Mouse (Mus musculus): ENCODE measurements at regions not wholly inside any gene's neighbourhood (a gene's known extent, or its start where the extent isn't known, plus 50 kb on each side); places are given as distances from the start of the nearest gene placed in this dataset.

GRCm38 (mm10) chrX:19165891-19166644 lies 315.1 kb downstream of the Tex13c3 start:
- H3K4me3 ChIP-seq (ENCODE audit: low read depth, low read length) = peak overlapping the region; percentile 22

GRCm38 (mm10) chrX:19164151-19164550 lies 317.0 kb downstream of the Tex13c3 start:
- H3K27ac ChIP-seq (ENCODE audit: low read depth) = no peak overlapping the region
- no peak overlapping the region for H3K4me2 ChIP-seq (ENCODE audit: low read length)
- no peak overlapping the region for H3K9ac ChIP-seq (ENCODE audit: low read length)
- H3K4me1 ChIP-seq (replicated peaks; ENCODE audit: control insufficient read depth, insufficient read depth, low read length) = no peaks in the 10 kb centered on the region
- no peaks in the 10 kb centered on the region for H3K27me3 ChIP-seq (replicated peaks; ENCODE audit: control insufficient read depth, insufficient read depth, low read length)
- 81% methylated on average over 5 of the region's 5 CpGs for WGBS
- no peak for DNase-seq (ENCODE audit: low spot score)
- H3K36me3 ChIP-seq (ENCODE audit: control insufficient read depth, insufficient read depth, low read length) = no peaks in the 10 kb centered on the region
- no peaks in the 10 kb centered on the region for H3K9me3 ChIP-seq (ENCODE audit: control insufficient read depth, low read length)
- H3K4me3 ChIP-seq (ENCODE audit: low read depth, low read length) = no peak overlapping the region
- ATAC-seq (replicated peaks; ENCODE audit: low FRiP score, low TSS enrichment, low read depth) = no peak

More at GRCm38 (mm10) chrX:19165891-19166644, 315.1 kb downstream of the Tex13c3 start:
- no peak for DNase-seq (ENCODE audit: low spot score)
- H3K9me3 ChIP-seq (ENCODE audit: control insufficient read depth, low read length) = no peaks in the 10 kb centered on the region
- ATAC-seq (replicated peaks; ENCODE audit: low FRiP score, low TSS enrichment, low read depth) = no peak
- H3K4me2 ChIP-seq (ENCODE audit: low read length) = peak overlapping the region; percentile 42
- H3K4me1 ChIP-seq (replicated peaks; ENCODE audit: control insufficient read depth, insufficient read depth, low read length) = no peaks in the 10 kb centered on the region
- H3K9ac ChIP-seq (ENCODE audit: low read length) = no peak overlapping the region
- no peaks in the 10 kb centered on the region for H3K36me3 ChIP-seq (ENCODE audit: control insufficient read depth, insufficient read depth, low read length)
- H3K27ac ChIP-seq (ENCODE audit: low read depth) = no peak overlapping the region
- WGBS = 78% methylated on average over 5 of the region's 5 CpGs
- no peaks in the 10 kb centered on the region for H3K27me3 ChIP-seq (replicated peaks; ENCODE audit: control insufficient read depth, insufficient read depth, low read length)

GRCm38 (mm10) chrX:19162958-19163357 lies 318.2 kb downstream of the Tex13c3 start:
- no peak overlapping the region for H3K4me3 ChIP-seq (ENCODE audit: low read depth, low read length)
- no peak overlapping the region for H3K9ac ChIP-seq (ENCODE audit: low read length)
- no peaks in the 10 kb centered on the region for H3K27me3 ChIP-seq (replicated peaks; ENCODE audit: control insufficient read depth, insufficient read depth, low read length)
- ATAC-seq (replicated peaks; ENCODE audit: low FRiP score, low TSS enrichment, low read depth) (no peak), DNase-seq (ENCODE audit: low spot score) (no peak)
- no peak overlapping the region for H3K4me2 ChIP-seq (ENCODE audit: low read length)
- H3K36me3 ChIP-seq (ENCODE audit: control insufficient read depth, insufficient read depth, low read length) = no peaks in the 10 kb centered on the region
- WGBS = 63% methylated on average over 1 of the region's 1 CpGs
- no peak overlapping the region for H3K27ac ChIP-seq (ENCODE audit: low read depth)
- H3K4me1 ChIP-seq (replicated peaks; ENCODE audit: control insufficient read depth, insufficient read depth, low read length) = no peaks in the 10 kb centered on the region
- H3K9me3 ChIP-seq (ENCODE audit: control insufficient read depth, low read length) = no peaks in the 10 kb centered on the region

- DNase-seq (ENCODE audit: low spot score) = no peak
These were observed 318.8 kb downstream of the Tex13c3 start for GRCm38 (mm10) chrX:19162351-19162750.

GRCm38 (mm10) chrX:19160275-19160930 lies 320.7 kb downstream of the Tex13c3 start:
- no peaks in the 10 kb centered on the region for H3K9me3 ChIP-seq (ENCODE audit: control insufficient read depth, low read length)
- no peak for DNase-seq (ENCODE audit: low spot score)
- H3K9ac ChIP-seq (ENCODE audit: low read length) = no peak overlapping the region
- H3K36me3 ChIP-seq (ENCODE audit: control insufficient read depth, insufficient read depth, low read length) = no peaks in the 10 kb centered on the region
- no peaks in the 10 kb centered on the region for H3K4me1 ChIP-seq (replicated peaks; ENCODE audit: control insufficient read depth, insufficient read depth, low read length)
- 85% methylated on average over 3 of the region's 3 CpGs for WGBS
- H3K27me3 ChIP-seq (replicated peaks; ENCODE audit: control insufficient read depth, insufficient read depth, low read length) = no peaks in the 10 kb centered on the region
- no peak overlapping the region for H3K4me3 ChIP-seq (ENCODE audit: low read depth, low read length)
- H3K27ac ChIP-seq (ENCODE audit: low read depth) = no peak overlapping the region
- no peak for ATAC-seq (replicated peaks; ENCODE audit: low FRiP score, low TSS enrichment, low read depth)
- no peak overlapping the region for H3K4me2 ChIP-seq (ENCODE audit: low read length)

More at GRCm38 (mm10) chrX:19162351-19162750, 318.8 kb downstream of the Tex13c3 start:
- Histone ChIP-seq H3K9ac (ENCODE audit: low read length) (no peak overlapping the region), H3K4me1 (replicated peaks; ENCODE audit: control insufficient read depth, insufficient read depth, low read length) (no peaks in the 10 kb centered on the region), H3K27me3 (replicated peaks; ENCODE audit: control insufficient read depth, insufficient read depth, low read length) (no peaks in the 10 kb centered on the region), H3K9me3 (ENCODE audit: control insufficient read depth, low read length) (no peaks in the 10 kb centered on the region), H3K36me3 (ENCODE audit: control insufficient read depth, insufficient read depth, low read length) (no peaks in the 10 kb centered on the region), H3K4me3 (ENCODE audit: low read depth, low read length) (no peak overlapping the region), H3K4me2 (ENCODE audit: low read length) (no peak overlapping the region), H3K27ac (ENCODE audit: low read depth) (no peak overlapping the region)
- ATAC-seq (replicated peaks; ENCODE audit: low FRiP score, low TSS enrichment, low read depth) = no peak

- no peak for DNase-seq (ENCODE audit: low spot score)
- H3K27me3 ChIP-seq (replicated peaks; ENCODE audit: control insufficient read depth, insufficient read depth, low read length) = no peaks in the 10 kb centered on the region
- H3K4me2 ChIP-seq (ENCODE audit: low read length) = no peak overlapping the region
- H3K27ac ChIP-seq (ENCODE audit: low read depth) = no peak overlapping the region
- H3K9me3 ChIP-seq (ENCODE audit: control insufficient read depth, low read length) = no peaks in the 10 kb centered on the region
- H3K4me3 ChIP-seq (ENCODE audit: low read depth, low read length) = no peak overlapping the region
- H3K9ac ChIP-seq (ENCODE audit: low read length) = no peak overlapping the region
- H3K4me1 ChIP-seq (replicated peaks; ENCODE audit: control insufficient read depth, insufficient read depth, low read length) = no peaks in the 10 kb centered on the region
- H3K36me3 ChIP-seq (ENCODE audit: control insufficient read depth, insufficient read depth, low read length) = no peaks in the 10 kb centered on the region
- no peak for ATAC-seq (replicated peaks; ENCODE audit: low FRiP score, low TSS enrichment, low read depth)
- 80% methylated on average over 6 of the region's 6 CpGs for WGBS
These were observed 323.5 kb downstream of the Tex13c3 start for GRCm38 (mm10) chrX:19157464-19158203.

GRCm38 (mm10) chrX:19153619-19154018 lies 327.5 kb downstream of the Tex13c3 start:
- DNase-seq (ENCODE audit: low spot score) (no peak), ATAC-seq (replicated peaks; ENCODE audit: low FRiP score, low TSS enrichment, low read depth) (no peak)
- Histone ChIP-seq H3K36me3 (ENCODE audit: control insufficient read depth, insufficient read depth, low read length) (no peaks in the 10 kb centered on the region), H3K4me3 (ENCODE audit: low read depth, low read length) (no peak overlapping the region), H3K27ac (ENCODE audit: low read depth) (no peak overlapping the region), H3K9ac (ENCODE audit: low read length) (no peak overlapping the region), H3K9me3 (ENCODE audit: control insufficient read depth, low read length) (no peaks in the 10 kb centered on the region), H3K4me1 (replicated peaks; ENCODE audit: control insufficient read depth, insufficient read depth, low read length) (no peaks in the 10 kb centered on the region), H3K4me2 (ENCODE audit: low read length) (no peak overlapping the region), H3K27me3 (replicated peaks; ENCODE audit: control insufficient read depth, insufficient read depth, low read length) (no peaks in the 10 kb centered on the region)
- WGBS = 74% methylated on average over 2 of the region's 2 CpGs

GRCm38 (mm10) chrX:19152170-19152861 lies 328.8 kb downstream of the Tex13c3 start:
- DNase-seq (ENCODE audit: low spot score) (no peak), ATAC-seq (replicated peaks; ENCODE audit: low FRiP score, low TSS enrichment, low read depth) (no peak)
- Histone ChIP-seq H3K4me3 (ENCODE audit: low read depth, low read length) (no peak overlapping the region), H3K27me3 (replicated peaks; ENCODE audit: control insufficient read depth, insufficient read depth, low read length) (no peaks in the 10 kb centered on the region), H3K27ac (ENCODE audit: low read depth) (no peak overlapping the region), H3K4me2 (ENCODE audit: low read length) (no peak overlapping the region), H3K9ac (ENCODE audit: low read length) (no peak overlapping the region), H3K4me1 (replicated peaks; ENCODE audit: control insufficient read depth, insufficient read depth, low read length) (no peaks in the 10 kb centered on the region), H3K9me3 (ENCODE audit: control insufficient read depth, low read length) (no peaks in the 10 kb centered on the region), H3K36me3 (ENCODE audit: control insufficient read depth, insufficient read depth, low read length) (no peaks in the 10 kb centered on the region)
- 100% methylated on average over 1 of the region's 1 CpGs for WGBS

All from intestine, embryonic 14.5 days (tissue).